Mouse (Mus musculus) thymus, adult 2 months (tissue): Measurements from ENCODE around the gene Rere.

Source experiments
- CTCF ChIP-seq: fragments of 200-500 bp; IDR thresholded peaks from 2 replicates; pipeline ENCODE4 v1.5.1; 2012; ENCODE audit warnings: mild to moderate bottlenecking, control low read depth, low read length, moderate library complexity, borderline replicate concordance; ENCODE audit not compliant: control insufficient read depth, poor library complexity, insufficient read depth; ENCODE audit errors: extremely low read depth
- POLR2A ChIP-seq: fragments of 200-500 bp; IDR thresholded peaks from 2 replicates; pipeline ENCODE4 v1.6.1; 2012; ENCODE audit warnings: mild to moderate bottlenecking, low read length, control low read depth, moderate library complexity; ENCODE audit not compliant: control insufficient read depth, poor library complexity, insufficient read depth; ENCODE audit errors: extremely low read depth

DNA sequence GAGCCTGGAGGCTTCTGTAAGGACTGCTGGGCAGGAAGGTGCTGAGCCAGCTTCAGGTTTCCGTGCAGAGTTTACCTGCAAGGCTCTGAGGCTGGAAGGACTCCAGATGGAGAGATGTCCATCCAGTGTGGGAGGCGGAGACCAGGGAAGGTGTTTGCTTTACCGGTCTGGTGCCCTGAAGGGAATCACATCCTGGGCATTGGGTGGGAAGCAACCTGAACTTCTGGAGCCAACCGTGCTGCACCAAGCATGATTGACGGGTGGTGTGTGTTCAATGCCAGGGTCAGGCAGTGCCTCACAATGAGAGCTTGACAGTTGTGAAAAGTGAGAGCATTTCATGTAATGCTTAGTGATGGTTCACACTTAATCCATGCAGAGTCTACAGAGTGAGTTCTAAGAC is 32.5 kb upstream of the Rere start:
- no peak for TF ChIP-seq CTCF
- TF ChIP-seq POLR2A: no peak
